26 mouse cellular contexts compared by ENCODE assay signal in the genomic region with DNA sequence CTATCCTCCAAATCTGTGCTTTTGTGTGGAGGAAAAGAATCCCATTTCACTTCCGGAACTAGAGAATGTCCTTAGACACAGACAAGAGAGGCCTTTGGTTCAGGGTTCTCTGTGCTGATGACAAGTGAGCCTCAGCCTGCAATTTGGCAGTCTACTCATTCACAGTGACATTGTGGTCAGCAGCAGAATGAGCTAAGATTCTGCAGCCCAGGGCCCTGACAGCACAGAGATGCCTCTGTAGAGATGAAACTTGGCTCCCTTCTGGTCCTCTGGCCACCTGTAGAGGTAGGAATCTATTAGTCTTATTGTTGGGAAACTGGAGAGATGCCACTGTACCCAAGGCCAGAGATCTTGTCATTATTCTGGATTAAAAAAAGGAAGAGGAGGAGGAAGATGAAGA.
"Had no signal": no experiment of that assay in that cellular context is flagged by ENCODE, and none has a peak within 500 bp of the region (broad histone marks: within the 10 kb centered on the region; RNA-seq: fewer than 3 reads in every experiment).

No protein-coding gene starts in this region.

- H3K27me3 ChIP-seq: embryonic facial prominence, embryonic 12.5 days; embryonic facial prominence, embryonic 13.5 days; embryonic facial prominence, embryonic 15.5 days; forebrain, embryonic 12.5 days; forebrain, embryonic 13.5 days; forebrain, embryonic 15.5 days had no signal

- DNase-seq: cerebellum, adult 2 months; cerebellum, adult 8-10 months; cerebellum, adult 9-10 months; cerebellum, adult 9-11 months; cerebellum, postnatal 10 days; cerebellum, postnatal 14 days; cerebellum, postnatal 25 days; cerebellum, postnatal 36 days; embryo, embryonic 11 days; gastrocnemius, adult 2 months; gastrocnemius, postnatal 10 days; gastrocnemius, postnatal 14 days; gastrocnemius, postnatal 25 days; gastrocnemius, postnatal 36 days; heart, adult 2 months had no signal

- H3K27ac ChIP-seq: embryonic facial prominence, embryonic 10.5 days; embryonic facial prominence, embryonic 12.5 days; embryonic facial prominence, embryonic 13.5 days; embryonic facial prominence, embryonic 15.5 days; forebrain, embryonic 10.5 days; forebrain, embryonic 12.5 days; forebrain, embryonic 13.5 days; forebrain, embryonic 15.5 days; gastrocnemius, adult 2 months; heart, adult 2 months had no signal

- H3K9me3 ChIP-seq: embryonic facial prominence, embryonic 10.5 days; embryonic facial prominence, embryonic 12.5 days; embryonic facial prominence, embryonic 13.5 days; embryonic facial prominence, embryonic 15.5 days; forebrain, embryonic 10.5 days; forebrain, embryonic 12.5 days; forebrain, embryonic 13.5 days; forebrain, embryonic 15.5 days had no signal

- H3K36me3 ChIP-seq: embryonic facial prominence, embryonic 10.5 days; embryonic facial prominence, embryonic 12.5 days; embryonic facial prominence, embryonic 13.5 days; embryonic facial prominence, embryonic 15.5 days; forebrain, embryonic 10.5 days; forebrain, embryonic 12.5 days; forebrain, embryonic 15.5 days had no signal

- H3K4me3 ChIP-seq: embryonic facial prominence, embryonic 10.5 days; embryonic facial prominence, embryonic 12.5 days; embryonic facial prominence, embryonic 13.5 days; embryonic facial prominence, embryonic 15.5 days; erythroblast, embryonic 14.5 days; forebrain, embryonic 10.5 days; forebrain, embryonic 12.5 days; forebrain, embryonic 13.5 days; forebrain, embryonic 15.5 days; gastrocnemius, adult 2 months; heart, adult 2 months had no signal

- H3K9ac ChIP-seq: embryonic facial prominence, embryonic 12.5 days; embryonic facial prominence, embryonic 13.5 days; embryonic facial prominence, embryonic 15.5 days; forebrain, embryonic 12.5 days; forebrain, embryonic 13.5 days; forebrain, embryonic 15.5 days had no signal

- H3K4me1 ChIP-seq: embryonic facial prominence, embryonic 12.5 days; embryonic facial prominence, embryonic 15.5 days; forebrain, embryonic 10.5 days had no signal

- ATAC-seq: forebrain, embryonic 13.5 days; forebrain, embryonic 14.5 days; forebrain, embryonic 15.5 days; forebrain, embryonic 16.5 days had no signal

- H3K4me2 ChIP-seq: embryonic facial prominence, embryonic 12.5 days; embryonic facial prominence, embryonic 13.5 days; embryonic facial prominence, embryonic 15.5 days; forebrain, embryonic 12.5 days; forebrain, embryonic 13.5 days; forebrain, embryonic 15.5 days had no signal
